ENCODE assay signal across 11 mouse cellular contexts in the genomic region with DNA sequence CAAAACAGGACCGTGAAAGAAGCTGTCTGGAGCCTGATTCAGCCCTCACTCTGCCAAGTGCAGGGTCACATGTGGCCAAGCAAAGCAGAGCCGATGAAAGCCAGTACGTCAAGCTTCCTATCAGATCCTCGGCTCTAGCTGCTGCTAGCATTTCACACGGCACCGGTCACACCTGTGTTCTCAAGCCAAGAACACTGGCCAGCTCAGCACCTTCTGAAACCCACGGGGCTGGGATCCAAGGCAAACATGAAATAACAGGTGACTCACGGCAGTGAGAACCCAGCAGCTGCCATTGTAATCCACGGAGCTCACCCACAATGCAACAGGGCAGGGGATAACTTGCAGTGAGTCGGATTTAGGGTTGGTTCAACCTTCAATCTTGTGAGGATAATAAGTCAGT.
DNase-seq lines count a peak whose midpoint lies in the region; ATAC-seq lines count a peak whose summit lies in the region.
"Had no signal": no experiment of that assay in that cellular context is flagged by ENCODE, and none has a peak within 500 bp of the region (broad histone marks: within the 10 kb centered on the region; RNA-seq: fewer than 3 reads in every experiment).

No protein-coding gene starts in this region.

- H3K36me3 ChIP-seq in midbrain, embryonic 14.5 days (ENCODE audit: control insufficient read depth, insufficient read depth, low read length) = no peaks in the 10 kb centered on the region
- no peaks in the 10 kb centered on the region for H3K36me3 ChIP-seq in forebrain, embryonic 10.5 days (replicated peaks)
- H3K36me3 ChIP-seq: hindbrain, embryonic 13.5 days had no signal

- WGBS in midbrain, embryonic 14.5 days = 83% methylated on average over 10 of the region's 10 CpGs
- WGBS in forebrain, embryonic 10.5 days = 90% methylated on average over 10 of the region's 10 CpGs

- H3K27ac ChIP-seq in midbrain, embryonic 14.5 days (replicated peaks; ENCODE audit: low read depth, low read length) = no peak overlapping the region
- no peak overlapping the region for H3K27ac ChIP-seq in forebrain, embryonic 10.5 days
- H3K27ac ChIP-seq: hindbrain, embryonic 13.5 days had no signal

- no peak overlapping the region for H3K4me3 ChIP-seq in midbrain, embryonic 14.5 days (replicated peaks; ENCODE audit: low read depth, low read length)
- H3K4me3 ChIP-seq in forebrain, embryonic 10.5 days = no peak overlapping the region
- H3K4me3 ChIP-seq: hindbrain, embryonic 13.5 days; megakaryocyte, embryonic 14.5 days had no signal

- peak; percentile 57 for DNase-seq in retina, postnatal 1 day
- no peak for DNase-seq in retina, embryonic 14.5 days (ENCODE audit: low spot score)
- DNase-seq in gastrocnemius, adult 18-20 months (ENCODE audit: low spot score) = peak; percentile 91
- peak; percentile 59 to 83 for DNase-seq in kidney, postnatal 25 days
- DNase-seq in urinary bladder, postnatal 25 days (ENCODE audit: low spot score) = peak; percentile 22
- no peak for DNase-seq in layer of hippocampus, adult 8-10 months (ENCODE audit: low spot score in 2 of 2)
- DNase-seq in midbrain, embryonic 14.5 days = no peak
- no peak for DNase-seq in forebrain, embryonic 10.5 days (ENCODE audit: extremely low spot score, low spot score)

- ATAC-seq in midbrain, embryonic 14.5 days (ENCODE audit: low FRiP score, low TSS enrichment) = no peak
- ATAC-seq: activated CD4-positive, CD25-positive, alpha-beta regulatory T cell, adult 4 months had no signal

- no peak overlapping the region for H3K4me2 ChIP-seq in midbrain, embryonic 14.5 days (ENCODE audit: low read length)
- H3K4me2 ChIP-seq: hindbrain, embryonic 13.5 days had no signal

- H3K27me3 ChIP-seq in midbrain, embryonic 14.5 days (ENCODE audit: control insufficient read depth, insufficient read depth, low read length) = no peaks in the 10 kb centered on the region
- no peaks in the 10 kb centered on the region for H3K27me3 ChIP-seq in forebrain, embryonic 10.5 days (ENCODE audit: poor library complexity, severe bottlenecking)
- H3K27me3 ChIP-seq: hindbrain, embryonic 13.5 days; megakaryocyte, embryonic 14.5 days had no signal

- no peaks in the 10 kb centered on the region for H3K4me1 ChIP-seq in midbrain, embryonic 14.5 days (ENCODE audit: control insufficient read depth, insufficient read depth, low read length)
- H3K4me1 ChIP-seq in forebrain, embryonic 10.5 days = 0 out of 2 replicates have a peak, but pooled peaks cover 3% of the 10 kb centered on the region
- H3K4me1 ChIP-seq: hindbrain, embryonic 13.5 days had no signal

- H3K9ac ChIP-seq in midbrain, embryonic 14.5 days (replicated peaks; ENCODE audit: low read length) = no peak overlapping the region
- H3K9ac ChIP-seq: hindbrain, embryonic 13.5 days had no signal

- H3K9me3 ChIP-seq in midbrain, embryonic 14.5 days (ENCODE audit: control insufficient read depth, low read length) = no peaks in the 10 kb centered on the region
- no peaks in the 10 kb centered on the region for H3K9me3 ChIP-seq in forebrain, embryonic 10.5 days
- H3K9me3 ChIP-seq: hindbrain, embryonic 13.5 days had no signal

Comparison
In these comparisons a context has a peak if more than half of its experiments do, and no peak if none do; other contexts are left out.
1. DNase-seq: peak in retina, postnatal 1 day (single experiment), gastrocnemius, adult 18-20 months (single experiment), kidney, postnatal 25 days (2 of 2) and urinary bladder, postnatal 25 days (single experiment); none in retina, embryonic 14.5 days (single experiment), layer of hippocampus, adult 8-10 months (0 of 2), midbrain, embryonic 14.5 days (single experiment) and forebrain, embryonic 10.5 days (single experiment).